ENCODE assay signal across 30 mouse cellular contexts in the genomic region with DNA sequence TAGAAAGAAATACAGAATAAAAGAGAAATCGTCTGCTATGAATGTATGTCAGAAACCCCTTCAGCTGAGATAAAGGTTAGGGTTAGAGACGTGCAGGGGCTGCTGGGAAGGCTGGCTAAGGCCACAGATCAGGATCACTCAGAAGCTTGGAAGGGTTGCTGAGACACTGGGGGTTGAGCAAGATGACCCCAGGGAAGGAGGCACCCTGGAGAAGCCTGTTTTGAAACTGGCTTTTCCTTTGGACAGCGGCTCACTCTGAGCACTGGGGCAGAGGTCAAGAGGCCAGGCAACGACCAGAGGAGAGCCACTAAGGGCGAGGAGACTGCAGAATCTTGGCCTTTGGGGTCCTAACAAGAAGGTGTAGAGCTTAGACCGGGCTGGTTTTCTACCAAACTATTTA. TPM values are rescaled to one million over a fixed set of nuclear protein-coding genes. Genes with fewer than 3 reads are reported as not detected.
DNase-seq lines count a peak whose midpoint lies in the region; ATAC-seq and TF ChIP-seq lines count a peak whose summit lies in the region.
"Had no signal": no experiment of that assay in that cellular context is flagged by ENCODE, and none has a peak within 500 bp of the region (broad histone marks: within the 10 kb centered on the region; RNA-seq: fewer than 3 reads in every experiment).

No protein-coding gene starts in this region.

- H3K4me1 ChIP-seq in liver, adult 2 months (ENCODE audit: control insufficient read depth, insufficient read depth, low read length): peaks cover 9% of the 10 kb centered on the region
- H3K4me1 ChIP-seq in liver, embryonic 11.5 days (replicated peaks; ENCODE audit: control insufficient read depth, insufficient read depth, low read length): peaks cover 5% of the 10 kb centered on the region; the same call in 1 of the 2 replicates
- 0 out of 2 replicates have a peak, but pooled peaks cover 2% of the 10 kb centered on the region for H3K4me1 ChIP-seq in brown adipose tissue, adult 24 weeks (ENCODE audit: control insufficient read depth, insufficient read depth, insufficient read length, low read length)

- peak; percentile 63 for DNase-seq in adrenal gland, postnatal 14 days
- DNase-seq in adrenal gland, adult 18-20 months (ENCODE audit: low spot score in 2 of 2): no peak
- peak; percentile 55 for DNase-seq in liver, adult 2 months (ENCODE audit: extremely low read depth, low read depth, low spot score)
- DNase-seq in liver, embryonic 11.5 days (ENCODE audit: low spot score): no peak
- DNase-seq in adipocyte (ENCODE audit: low spot score): peak; percentile 67
- no peak for DNase-seq in B cell, adult 2 months
- DNase-seq: cerebellum, adult 11 months; cerebellum, adult 2 months; cerebellum, adult 9-11 months; cerebellum, postnatal 25 days; forebrain, postnatal 0 days; gastrocnemius, adult 2 months; gastrocnemius, postnatal 14 days; heart, adult 18-20 months; heart, postnatal 10 days; heart, postnatal 4 days; kidney, adult 18-20 months had no signal

- H3K4me3 ChIP-seq in liver, adult 2 months (ENCODE audit: insufficient read depth, low read depth, low read length): no peak overlapping the region
- no peak overlapping the region for H3K4me3 ChIP-seq in liver, embryonic 11.5 days (ENCODE audit: low read depth, low read length)
- H3K4me3 ChIP-seq in brown adipose tissue, adult 24 weeks (ENCODE audit: insufficient read depth, low read depth, low read length): no peak overlapping the region
- H3K4me3 ChIP-seq: gastrocnemius, adult 2 months; heart, embryonic 12.5 days; heart, embryonic 15.5 days had no signal

- WGBS in liver, adult 2 months: 48% methylated on average over 6 of the region's 6 CpGs
- WGBS in liver, embryonic 11.5 days: 51% methylated on average over 6 of the region's 6 CpGs

- H3K9me3 ChIP-seq in liver, embryonic 11.5 days (ENCODE audit: control insufficient read depth, low read length): no peaks in the 10 kb centered on the region
- H3K9me3 ChIP-seq: heart, embryonic 12.5 days; heart, embryonic 15.5 days had no signal

- no peaks in the 10 kb centered on the region for H3K36me3 ChIP-seq in liver, adult 2 months (ENCODE audit: control insufficient read depth, insufficient read depth, low read length)
- H3K36me3 ChIP-seq in liver, embryonic 11.5 days (ENCODE audit: control insufficient read depth, insufficient read depth, low read length): no peaks in the 10 kb centered on the region
- H3K36me3 ChIP-seq: heart, embryonic 12.5 days; heart, embryonic 15.5 days had no signal

- H3K27ac ChIP-seq in liver, adult 2 months (replicated peaks; ENCODE audit: insufficient read depth, low read depth, low read length): no peak overlapping the region
- no peak overlapping the region for H3K27ac ChIP-seq in liver, embryonic 11.5 days (ENCODE audit: low read depth, low read length)
- peak overlapping the region; percentile 50 for H3K27ac ChIP-seq in brown adipose tissue, adult 24 weeks (replicated peaks; ENCODE audit: low read depth, low read length)
- H3K27ac ChIP-seq: gastrocnemius, adult 2 months; heart, embryonic 15.5 days; hindbrain, embryonic 14.5 days; hindbrain, postnatal 0 days had no signal

- H3K27me3 ChIP-seq in liver, adult 2 months (ENCODE audit: control insufficient read depth, insufficient read depth, low read length): no peaks in the 10 kb centered on the region
- H3K27me3 ChIP-seq in liver, embryonic 11.5 days (replicated peaks; ENCODE audit: control insufficient read depth, insufficient read depth, low read length): no peaks in the 10 kb centered on the region
- H3K27me3 ChIP-seq: heart, embryonic 12.5 days; heart, embryonic 15.5 days had no signal

- H3K4me2 ChIP-seq in liver, embryonic 11.5 days: no peak overlapping the region
- H3K4me2 ChIP-seq: heart, embryonic 12.5 days; heart, embryonic 15.5 days; hindbrain, embryonic 14.5 days had no signal

- H3K79me2 ChIP-seq in liver, adult 2 months (ENCODE audit: control insufficient read depth, insufficient read depth, low read length): no peaks in the 10 kb centered on the region

- no peak for ATAC-seq in liver, embryonic 11.5 days (replicated peaks; ENCODE audit: low FRiP score)
- ATAC-seq: activated CD4-positive, CD25-positive, alpha-beta regulatory T cell, adult 4 months; forebrain, embryonic 14.5 days; forebrain, postnatal 0 days; hindbrain, postnatal 0 days; inflammation-experienced regulatory T-cells, adult 6 months; intestine, embryonic 16.5 days had no signal

- no peak for TF ChIP-seq CTCF in liver, adult 2 months (IDR thresholded peaks at IDR 0.05; ENCODE audit: low read depth, low read length)

- H3K9ac ChIP-seq in liver, adult 2 months (ENCODE audit: low read depth, low read length): no peak overlapping the region
- H3K9ac ChIP-seq in liver, embryonic 11.5 days (ENCODE audit: low read depth, low read length): no peak overlapping the region
- H3K9ac ChIP-seq: forebrain, postnatal 0 days; heart, embryonic 12.5 days; heart, embryonic 15.5 days; hindbrain, embryonic 14.5 days had no signal

- TF ChIP-seq POLR2A in liver, adult 2 months (IDR thresholded peaks at IDR 0.05; ENCODE audit: extremely low read depth, insufficient read depth, low read length): no peak

RNA-seq across cellular contexts. Expression of a gene that starts 10.4 kb away (rescaled TPM):
- total RNA-seq in adrenal gland, postnatal 14 days (2021): 0.78 and 1.7 TPM in 2 replicates
- 1 to 10 TPM in 1 of 2 experiments, not detected in 1; 1.5 TPM for total RNA-seq in adrenal gland, adult 18-20 months (2021)
- 1.4 and 1.7 TPM in 2 replicates for total RNA-seq in liver, adult 2 months (2014; rRNA removed)
- polyA plus RNA-seq in liver, adult 2 months (2012; rRNA removed): 0.87 and 0.91 TPM in 2 replicates
- polyA plus RNA-seq in liver, embryonic 11.5 days (2014; fragmentation: Nextera tagmentation; extraction: Ambion mirVana): 0.48 and 0.75 TPM in 2 replicates
- 2.1 and 3.8 TPM in 2 replicates for polyA plus RNA-seq in brown adipose tissue, adult 24 weeks (2012; ENCODE audit: insufficient read depth, insufficient read length, missing spikeins)
- total RNA-seq: common myeloid progenitor, adult 5-6 weeks; forebrain, postnatal 0 days; gastrocnemius, adult 2 months; heart, adult 18-20 months; hindbrain, postnatal 0 days had no signal
- polyA plus RNA-seq: forebrain, embryonic 14.5 days; frontal cortex, adult 2 months had no signal

RNA-seq across cellular contexts. Expression of a gene that starts 10.5 kb away (rescaled TPM):
- total RNA-seq in adrenal gland, postnatal 14 days (2021): 409 and 424 TPM in 2 replicates
- 100 to 1,000 TPM; 616 to 644 TPM for total RNA-seq in adrenal gland, adult 18-20 months (2021)
- 77.4 and 95.0 TPM in 2 replicates for total RNA-seq in liver, adult 2 months (2014; rRNA removed)
- polyA plus RNA-seq in liver, adult 2 months (2012; rRNA removed): 152 and 159 TPM in 2 replicates
- 105 and 108 TPM in 2 replicates for polyA plus RNA-seq in liver, embryonic 11.5 days (2014; fragmentation: Nextera tagmentation; extraction: Ambion mirVana)
- 448 and 597 TPM in 2 replicates for polyA plus RNA-seq in brown adipose tissue, adult 24 weeks (2012; ENCODE audit: insufficient read depth, insufficient read length, missing spikeins)

RNA-seq across cellular contexts. Expression of a gene that starts 35.4 kb away (rescaled TPM):
- total RNA-seq in adrenal gland, postnatal 14 days (2021): 0.23 TPM in 1 of 2 replicates, not detected in the other
- total RNA-seq in adrenal gland, adult 18-20 months (2021): not detected
- total RNA-seq in liver, adult 2 months (2014; rRNA removed): not detected in 2 replicates
- polyA plus RNA-seq in liver, adult 2 months (2012; rRNA removed): not detected in 2 replicates
- polyA plus RNA-seq in liver, embryonic 11.5 days (2014; fragmentation: Nextera tagmentation; extraction: Ambion mirVana): not detected in 2 replicates
- polyA plus RNA-seq in brown adipose tissue, adult 24 weeks (2012; ENCODE audit: insufficient read depth, insufficient read length, missing spikeins): not detected in 2 replicates
- total RNA-seq: adrenal gland, postnatal 36 days; common myeloid progenitor, adult 5-6 weeks; ES-E14; gastrocnemius, adult 2 months; heart, adult 18-20 months; heart, postnatal 10 days had no signal
- polyA plus RNA-seq: activated CD4-positive, CD25-positive, alpha-beta regulatory T cell, adult 4 months; inflammation-experienced regulatory T-cells, adult 6 months had no signal

Comparison
In these comparisons a context has a peak if more than half of its experiments do, and no peak if none do; other contexts are left out.
1. DNase-seq: peak in adrenal gland, postnatal 14 days (single experiment), liver, adult 2 months (single experiment) and adipocyte (single experiment); none in adrenal gland, adult 18-20 months (0 of 2), liver, embryonic 11.5 days (single experiment) and B cell, adult 2 months (0 of 2).